Mouse (Mus musculus): ENCODE data around the gene Dok3. TPM values are rescaled to one million over a fixed set of nuclear protein-coding genes. Genes with fewer than 3 reads are reported as not detected.
A peak's percentile ranks its signal among the peaks of the same experiment; 100 is the strongest.

Dok3 gene
- polyA plus RNA-seq, 1 experiment from 2014 or later: 2.3 TPM

DNA sequence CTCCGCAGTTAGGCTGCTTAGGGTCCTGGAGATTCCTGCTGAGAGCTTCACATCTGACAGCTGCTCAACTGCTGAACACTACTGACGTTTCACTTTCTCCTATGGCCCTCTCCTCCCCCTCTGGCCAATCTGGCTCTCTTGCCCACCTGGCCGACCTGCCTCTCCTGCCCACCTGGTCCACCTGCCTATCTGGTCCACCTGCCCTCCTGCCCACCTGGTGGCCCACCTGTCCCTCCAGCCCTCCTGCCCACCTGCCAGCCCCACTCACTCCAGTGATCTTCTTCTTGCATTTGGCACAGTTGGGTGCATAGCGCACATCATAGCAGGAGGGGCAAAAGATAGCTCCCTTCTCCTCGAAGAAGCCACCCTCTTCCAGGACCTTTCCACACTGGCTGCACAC lies 24.7 kb downstream of the Dok3 start:
- Histone ChIP-seq H3K27ac (no peak overlapping the region), H3K27me3 (no peaks in the 10 kb centered on the region), H3K9ac (no peak overlapping the region), H3K36me3 (peaks cover 100% of the 10 kb centered on the region), H3K4me2 (no peak overlapping the region), H3K9me3 (no peaks in the 10 kb centered on the region), H3K4me1 (peaks cover 6% of the 10 kb centered on the region; the same call in 1 of the 2 replicates), H3K4me3 (no peak overlapping the region)
- no peak for ATAC-seq (ENCODE audit: insufficient number of reproducible peaks, insufficient read depth, low FRiP score, low TSS enrichment, low read depth)
- WGBS: 83% methylated on average over 5 of the region's 5 CpGs

DNA sequence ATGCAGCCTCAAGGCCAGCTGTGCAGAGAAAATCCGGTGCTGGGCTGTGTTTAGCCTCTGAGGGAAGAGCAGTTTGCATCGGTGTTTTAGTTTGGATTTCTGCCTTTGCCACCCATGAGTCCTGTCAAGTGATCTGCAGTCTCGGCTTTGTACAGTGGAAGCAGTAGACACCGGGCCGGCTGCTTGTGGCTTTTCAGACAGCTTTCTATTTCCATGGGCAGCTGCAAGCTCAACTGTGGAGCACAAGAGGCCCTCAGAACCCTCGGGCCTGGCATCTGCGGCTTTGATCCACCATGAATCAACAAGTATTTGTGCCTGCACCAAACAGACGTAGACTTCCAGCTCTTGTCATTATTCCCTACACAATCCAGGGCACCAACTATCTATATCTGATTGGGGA lies 26.7 kb downstream of the Dok3 start:
- H3K4me2 ChIP-seq: no peak overlapping the region
- no peaks in the 10 kb centered on the region for H3K27me3 ChIP-seq
- H3K4me1 ChIP-seq: no peaks in the 10 kb centered on the region; the same call in 1 of the 2 replicates
- no peak overlapping the region for H3K9ac ChIP-seq
- no peak overlapping the region for H3K27ac ChIP-seq
- ATAC-seq (ENCODE audit: insufficient number of reproducible peaks, insufficient read depth, low FRiP score, low TSS enrichment, low read depth): no peak
- 89% methylated on average over 8 of the region's 8 CpGs for WGBS
- H3K4me3 ChIP-seq: no peak overlapping the region
- peaks cover 97% of the 10 kb centered on the region for H3K36me3 ChIP-seq
- H3K9me3 ChIP-seq: no peaks in the 10 kb centered on the region

DNA sequence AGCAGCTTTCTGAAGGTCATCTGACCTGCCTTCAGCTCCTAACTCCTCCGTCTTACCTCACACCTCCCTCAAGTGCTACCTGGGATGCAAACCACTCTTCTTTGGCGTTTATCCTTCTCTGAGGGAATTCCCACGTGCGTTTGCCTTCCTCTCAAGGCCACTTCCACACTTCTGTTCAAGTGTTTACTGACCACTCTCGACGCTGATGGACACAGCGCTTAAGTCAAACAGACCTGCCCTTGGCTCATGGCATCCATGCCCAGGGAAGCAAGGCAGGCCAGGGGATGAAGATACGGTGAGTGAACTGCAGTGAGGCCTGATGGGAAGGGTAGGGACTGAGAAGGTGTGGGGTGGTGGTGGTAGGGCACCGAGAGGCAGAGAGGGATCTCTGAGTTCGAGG lies 28.5 kb downstream of the Dok3 start:
- Histone ChIP-seq H3K27ac (no peak overlapping the region), H3K9me3 (no peaks in the 10 kb centered on the region), H3K4me1 (peaks cover 10% of the 10 kb centered on the region), H3K4me3 (no peak overlapping the region), H3K4me2 (no peak overlapping the region), H3K9ac (no peak overlapping the region), H3K27me3 (no peaks in the 10 kb centered on the region), H3K36me3 (peaks cover 83% of the 10 kb centered on the region)
- 83% methylated on average over 10 of the region's 10 CpGs for WGBS
- ATAC-seq (ENCODE audit: insufficient number of reproducible peaks, insufficient read depth, low FRiP score, low TSS enrichment, low read depth): no peak

DNA sequence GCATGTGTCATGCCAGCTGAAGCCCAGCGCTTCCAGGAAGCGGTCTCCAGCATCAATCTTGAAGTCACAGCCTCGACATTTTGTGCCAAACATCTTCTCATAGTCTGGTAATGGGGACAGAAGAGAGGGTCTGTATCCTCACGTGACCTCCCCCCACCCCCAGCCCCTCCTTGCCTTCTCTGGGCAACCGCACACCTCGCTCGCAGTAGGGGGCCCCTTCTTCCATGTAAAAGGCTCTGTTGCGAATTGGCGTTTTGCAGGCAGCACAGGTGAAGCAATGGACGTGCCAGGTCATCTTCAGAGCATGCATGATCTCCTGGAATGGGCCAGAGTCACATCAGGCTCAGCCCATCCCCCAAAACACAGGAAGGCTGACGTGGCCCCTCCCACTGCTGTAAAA lies 30.2 kb downstream of the Dok3 start:
- peaks cover 66% of the 10 kb centered on the region for H3K36me3 ChIP-seq

DNA sequence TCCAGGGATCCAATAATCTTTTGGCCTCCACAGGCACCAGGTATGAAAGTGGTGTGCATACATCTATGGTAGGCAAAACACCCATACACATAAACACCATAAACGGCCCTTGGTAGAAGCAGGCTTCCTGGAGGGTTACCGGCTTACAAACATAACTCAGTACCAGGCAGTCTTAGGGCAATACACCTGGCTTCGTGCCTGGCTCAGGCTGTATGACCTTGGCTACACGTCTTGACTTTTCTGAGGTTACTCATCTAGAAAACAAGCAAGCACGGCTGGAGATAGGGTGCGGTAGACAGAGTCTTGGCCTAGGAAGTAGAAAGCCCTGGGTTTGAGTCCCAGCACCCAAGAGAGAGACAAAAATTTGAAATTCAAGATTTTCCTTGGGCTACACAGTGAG lies 32.4 kb downstream of the Dok3 start:
- no peaks in the 10 kb centered on the region for H3K27me3 ChIP-seq
- no peak overlapping the region for H3K9ac ChIP-seq
- no peak for ATAC-seq (ENCODE audit: insufficient number of reproducible peaks, insufficient read depth, low FRiP score, low TSS enrichment, low read depth)
- H3K4me3 ChIP-seq: no peak overlapping the region
- 91% methylated on average over 6 of the region's 6 CpGs for WGBS
- no peak overlapping the region for H3K4me2 ChIP-seq
- peaks cover 43% of the 10 kb centered on the region for H3K36me3 ChIP-seq
- peaks cover 22% of the 10 kb centered on the region for H3K4me1 ChIP-seq
- no peaks in the 10 kb centered on the region for H3K9me3 ChIP-seq
- no peak overlapping the region for H3K27ac ChIP-seq

More for the DNA sequence above, 30.2 kb downstream of the Dok3 start:
- no peaks in the 10 kb centered on the region for H3K27me3 ChIP-seq
- ATAC-seq (ENCODE audit: insufficient number of reproducible peaks, insufficient read depth, low FRiP score, low TSS enrichment, low read depth): no peak
- no peak overlapping the region for H3K27ac ChIP-seq
- H3K9me3 ChIP-seq: no peaks in the 10 kb centered on the region
- H3K4me1 ChIP-seq: peaks cover 22% of the 10 kb centered on the region
- no peak overlapping the region for H3K4me3 ChIP-seq
- no peak overlapping the region for H3K4me2 ChIP-seq
- H3K9ac ChIP-seq: no peak overlapping the region
- WGBS: 68% methylated on average over 11 of the region's 11 CpGs

DNA sequence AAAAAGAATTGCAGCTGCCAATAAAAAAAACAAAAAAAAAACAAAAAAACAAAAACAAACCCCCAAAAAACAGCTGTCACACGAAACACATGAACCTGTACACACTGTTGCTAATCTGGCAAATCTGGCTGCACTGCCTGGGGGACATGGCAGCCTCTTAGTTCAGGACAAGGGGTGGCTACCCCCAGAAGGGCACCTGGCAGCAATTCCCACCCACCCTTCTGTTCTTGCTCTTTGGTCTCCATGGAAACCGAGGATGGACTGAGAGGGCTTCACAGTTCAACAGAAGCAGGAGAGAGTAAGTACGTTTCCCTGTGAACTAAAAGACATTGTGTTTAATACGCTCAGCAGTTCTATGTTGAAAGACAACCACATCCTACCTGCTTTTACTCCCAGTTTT lies 33.4 kb downstream of the Dok3 start:
- no peak overlapping the region for H3K4me2 ChIP-seq
- H3K4me3 ChIP-seq: no peak overlapping the region
- 29% methylated on average over 4 of the region's 4 CpGs for WGBS
- no peaks in the 10 kb centered on the region for H3K27me3 ChIP-seq
- H3K27ac ChIP-seq: no peak overlapping the region
- no peak for ATAC-seq (ENCODE audit: insufficient number of reproducible peaks, insufficient read depth, low FRiP score, low TSS enrichment, low read depth)
- peaks cover 34% of the 10 kb centered on the region for H3K36me3 ChIP-seq
- H3K4me1 ChIP-seq: peaks cover 22% of the 10 kb centered on the region
- no peaks in the 10 kb centered on the region for H3K9me3 ChIP-seq
- 0 out of 2 replicates have a peak overlapping the region, but pooled peaks have one; percentile 11 for H3K9ac ChIP-seq

DNA sequence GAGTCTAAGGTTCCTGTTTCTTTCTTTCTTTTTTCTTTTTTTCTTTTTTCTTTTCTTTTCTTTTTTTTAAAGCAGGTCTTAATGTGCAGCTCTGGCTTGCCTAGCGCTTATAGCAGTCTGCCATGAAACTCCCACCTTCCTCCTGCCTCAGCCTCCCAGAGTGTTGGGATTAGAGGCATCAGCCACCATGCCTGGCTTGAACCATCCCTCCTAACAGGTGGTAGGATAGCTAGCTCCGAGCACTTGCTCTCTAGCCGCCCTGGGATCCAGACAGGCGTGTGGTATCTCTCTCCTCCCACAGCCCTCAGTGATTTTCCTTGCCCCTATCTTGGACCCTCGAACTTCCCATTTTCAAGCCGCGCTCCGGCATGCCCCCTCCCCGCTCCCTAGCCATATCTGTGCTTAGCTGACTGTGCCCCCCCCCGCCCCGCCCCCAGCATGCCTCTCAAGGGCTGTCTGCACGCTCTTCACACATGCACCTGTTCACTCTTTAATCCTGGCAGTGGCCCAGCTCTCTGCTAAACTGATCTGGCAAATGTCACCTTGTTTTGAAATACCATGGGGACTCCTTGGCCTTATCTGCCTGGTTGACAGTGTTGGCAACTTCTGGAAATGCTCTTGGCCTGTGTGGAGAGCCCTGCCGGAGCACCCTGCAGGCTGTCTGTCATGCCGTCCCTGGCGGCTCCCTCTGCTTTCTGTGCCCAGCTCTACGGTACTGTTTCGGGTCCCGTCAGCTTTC lies 34.0 kb downstream of the Dok3 start:
- peaks cover 22% of the 10 kb centered on the region for H3K4me1 ChIP-seq
- no peak for ATAC-seq (ENCODE audit: insufficient number of reproducible peaks, insufficient read depth, low FRiP score, low TSS enrichment, low read depth)
- H3K9me3 ChIP-seq: no peaks in the 10 kb centered on the region
- H3K9ac ChIP-seq: no peak overlapping the region
- H3K36me3 ChIP-seq: peaks cover 27% of the 10 kb centered on the region
- H3K27me3 ChIP-seq: no peaks in the 10 kb centered on the region
- no peak overlapping the region for H3K4me2 ChIP-seq
- no peak overlapping the region for H3K4me3 ChIP-seq
- 25% methylated on average over 18 of the region's 18 CpGs for WGBS
- no peak overlapping the region for H3K27ac ChIP-seq

DNA sequence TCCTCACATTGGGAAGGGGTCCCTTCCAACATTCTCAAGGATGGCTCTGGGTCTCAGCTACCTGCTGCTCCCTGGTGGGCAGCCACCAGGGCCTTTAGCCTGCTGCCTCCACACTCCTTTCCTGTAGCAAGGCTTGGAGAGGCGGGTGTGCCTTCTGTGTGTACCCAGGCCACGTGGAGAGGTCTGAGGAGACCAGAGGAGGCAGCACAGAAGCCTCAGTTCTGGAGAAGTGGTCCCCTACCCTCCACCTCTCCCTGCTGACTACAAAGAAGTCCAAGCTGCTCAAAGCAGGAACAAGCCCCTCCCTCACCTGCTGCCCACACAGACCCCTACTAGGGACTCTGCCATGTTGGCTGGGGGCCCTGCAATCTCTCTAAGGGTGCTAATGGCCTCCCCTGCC lies 34.8 kb downstream of the Dok3 start:
- Histone ChIP-seq H3K9me3 (no peaks in the 10 kb centered on the region), H3K27ac (no peak overlapping the region), H3K4me1 (peaks cover 22% of the 10 kb centered on the region), H3K36me3 (peaks cover 21% of the 10 kb centered on the region), H3K27me3 (no peaks in the 10 kb centered on the region), H3K4me3 (no peak overlapping the region), H3K4me2 (no peak overlapping the region), H3K9ac (0 out of 2 replicates have a peak overlapping the region, but pooled peaks have one; percentile 27)
- WGBS: 18% methylated on average over 2 of the region's 2 CpGs
- no peak for ATAC-seq (ENCODE audit: insufficient number of reproducible peaks, insufficient read depth, low FRiP score, low TSS enrichment, low read depth)

DNA sequence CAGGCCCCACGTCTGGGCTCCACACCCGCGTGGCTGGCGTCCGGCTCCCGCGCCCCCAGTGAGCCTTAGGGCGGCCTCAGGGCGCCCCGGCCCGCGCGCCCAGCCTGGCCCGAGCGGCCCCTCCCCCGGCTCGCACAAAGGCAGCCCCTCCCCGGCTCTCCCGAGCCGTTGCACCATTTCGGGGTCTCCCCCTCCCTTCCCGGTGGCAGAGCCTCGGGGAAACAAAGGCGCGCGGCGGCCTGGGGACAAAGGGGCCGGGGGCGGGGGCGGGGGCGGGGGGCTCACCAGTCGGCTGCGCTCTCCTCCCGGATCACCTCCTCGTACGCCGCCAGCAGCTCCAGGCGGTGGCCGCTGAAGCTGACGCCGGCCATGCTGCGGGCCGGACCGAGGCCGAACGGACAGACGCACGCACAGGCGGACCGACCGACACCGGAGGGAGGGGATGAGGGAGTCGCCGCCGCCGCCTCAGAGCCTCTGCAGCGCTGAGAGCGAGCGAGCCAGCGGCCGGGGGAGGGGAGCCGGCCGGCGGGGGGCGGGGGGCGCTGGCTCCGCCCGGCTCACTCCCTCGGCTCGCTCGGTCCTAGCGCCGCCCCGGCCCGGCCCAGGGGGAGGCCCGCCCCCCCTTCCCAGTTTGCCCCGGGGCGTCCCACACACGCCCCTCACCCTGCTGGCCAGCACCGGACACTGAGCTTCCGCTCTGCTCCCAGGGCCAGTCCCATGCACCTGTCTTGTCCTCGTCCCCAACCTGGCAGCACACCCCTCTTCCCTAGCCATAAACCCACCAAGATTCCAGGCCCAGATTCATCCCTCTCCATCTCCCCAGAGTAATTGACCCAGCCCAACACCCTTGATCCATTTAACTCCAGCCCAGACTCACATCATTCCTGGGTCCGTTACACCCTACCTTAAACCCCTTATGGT lies 41.3 kb downstream of the Dok3 start, which contains the start of gene Dbn1:
Gene Dbn1, minus strand, starts transcription at position 534 of the 921 bp plus-strand sequence.
- 1% methylated on average over 73 of the region's 83 CpGs for WGBS
- ATAC-seq (ENCODE audit: insufficient number of reproducible peaks, insufficient read depth, low FRiP score, low TSS enrichment, low read depth): peak; percentile 69
- no peaks in the 10 kb centered on the region for H3K9me3 ChIP-seq
- H3K27ac ChIP-seq: peak within 1 kb of the TSS; percentile 92
- H3K4me1 ChIP-seq: peaks cover 42% of the 10 kb centered on the region
- peak within 1 kb of the TSS; percentile 94 for H3K4me2 ChIP-seq
- no peaks in the 10 kb centered on the region for H3K27me3 ChIP-seq
- peak within 1 kb of the TSS; percentile 100 for H3K9ac ChIP-seq
- peak within 1 kb of the TSS; percentile 100 for H3K4me3 ChIP-seq
- H3K36me3 ChIP-seq: peaks cover 7% of the 10 kb centered on the region

DNA sequence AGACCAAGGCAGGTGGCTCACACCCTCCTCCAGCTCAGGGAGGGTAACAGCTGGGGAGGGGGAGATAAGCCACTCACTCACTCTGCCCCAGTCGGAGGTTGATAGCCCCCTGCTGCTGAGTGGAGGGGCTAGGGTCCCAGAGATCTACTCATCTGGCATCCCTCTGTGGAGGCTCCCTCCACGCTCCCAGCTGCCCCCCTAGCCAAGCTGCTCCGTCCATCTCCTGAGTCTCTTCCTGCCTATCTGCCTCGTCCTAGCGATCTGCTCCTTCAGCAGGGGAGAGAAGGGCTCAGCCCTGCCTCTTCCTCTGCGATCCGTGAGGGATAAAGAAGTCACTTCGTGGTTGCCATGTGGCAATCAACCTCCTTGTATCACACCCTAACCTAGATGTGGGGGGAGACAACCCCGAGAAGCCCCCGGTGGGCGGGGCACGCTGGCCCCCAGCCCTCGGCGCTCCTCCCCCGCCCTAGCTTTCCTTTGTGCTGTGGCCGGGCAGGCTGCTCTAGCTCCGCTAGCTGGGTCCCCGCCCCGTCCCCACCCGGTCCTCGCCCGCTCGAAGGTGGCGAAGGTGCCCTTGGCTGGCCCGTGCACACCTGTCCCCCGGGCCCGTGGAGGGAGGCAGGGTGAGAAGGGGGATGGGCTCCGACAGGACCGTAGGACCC lies 42.0 kb downstream of the Dok3 start:
- Histone ChIP-seq H3K9me3 (no peaks in the 10 kb centered on the region), H3K4me2 (peak overlapping the region; percentile 94), H3K27me3 (no peaks in the 10 kb centered on the region), H3K4me3 (peak overlapping the region; percentile 100), H3K36me3 (peaks cover 15% of the 10 kb centered on the region), H3K4me1 (peaks cover 42% of the 10 kb centered on the region), H3K9ac (peak overlapping the region; percentile 100), H3K27ac (peak overlapping the region; percentile 92)
- ATAC-seq (ENCODE audit: insufficient number of reproducible peaks, insufficient read depth, low FRiP score, low TSS enrichment, low read depth): peak; percentile 30; the same call in 1 of the 2 replicates
- WGBS: under 1% methylated on average over 29 of the region's 29 CpGs

Measured in embryonic facial prominence, embryonic 13.5 days (tissue).